28 mouse cellular contexts compared by ENCODE assay signal in genomic region chr4:28944237-28944636, GRCm38 (mm10).
DNase-seq lines count a peak whose midpoint lies in the region; ATAC-seq and TF ChIP-seq lines count a peak whose summit lies in the region.
"Had no signal": no experiment of that assay in that cellular context is flagged by ENCODE, and none has a peak within 500 bp of the region (broad histone marks: within the 10 kb centered on the region; RNA-seq: fewer than 3 reads in every experiment).

No protein-coding gene starts in this region.

- ATAC-seq in liver, embryonic 14.5 days (ENCODE audit: insufficient read depth): no peak
- ATAC-seq in hematopoietic stem cell, adult 5-6 weeks (replicated peaks in 1 of 2; ENCODE audit: insufficient read depth in 1 of 2, low FRiP score in 2 of 2, low TSS enrichment in 1 of 2, low read depth in 1 of 2, poor library complexity in 2 of 2, severe bottlenecking in 2 of 2): peak; percentile 99
- ATAC-seq in monocyte, adult 5-6 weeks (replicated peaks; ENCODE audit: insufficient number of reproducible peaks, low FRiP score, low TSS enrichment, poor library complexity, severe bottlenecking): peak; percentile 95
- ATAC-seq: hindbrain, embryonic 16.5 days; intestine, embryonic 15.5 days had no signal

- no peak overlapping the region for H3K4me2 ChIP-seq in liver, embryonic 14.5 days (ENCODE audit: low read depth)
- H3K4me2 ChIP-seq: embryonic facial prominence, embryonic 13.5 days; forebrain, embryonic 12.5 days; heart, embryonic 15.5 days; intestine, embryonic 15.5 days; limb, embryonic 13.5 days; neural tube, embryonic 15.5 days had no signal

- no peak for TF ChIP-seq CTCF in liver, embryonic 14.5 days (IDR thresholded peaks at IDR 0.05; ENCODE audit: low read depth)

- WGBS in liver, embryonic 14.5 days (ENCODE audit: insufficient replicate concordance): 25% methylated on average over 6 of the region's 6 CpGs

- no peaks in the 10 kb centered on the region for H3K4me1 ChIP-seq in liver, embryonic 14.5 days (replicated peaks; ENCODE audit: control insufficient read depth in 2 of 2, insufficient read depth in 2 of 2, low read length in 1 of 2)
- H3K4me1 ChIP-seq: embryonic facial prominence, embryonic 13.5 days; heart, embryonic 15.5 days; intestine, embryonic 15.5 days; limb, embryonic 13.5 days; neural tube, embryonic 15.5 days had no signal

- no peak overlapping the region for H3K27ac ChIP-seq in liver, embryonic 14.5 days
- H3K27ac ChIP-seq: embryonic facial prominence, embryonic 13.5 days; forebrain, embryonic 12.5 days; heart, adult 2 months; heart, embryonic 15.5 days; intestine, embryonic 15.5 days; limb, embryonic 13.5 days; neural tube, embryonic 15.5 days had no signal

- no peaks in the 10 kb centered on the region for H3K27me3 ChIP-seq in liver, embryonic 14.5 days (ENCODE audit: control insufficient read depth, insufficient read depth, low read length)
- H3K27me3 ChIP-seq: embryonic facial prominence, embryonic 13.5 days; forebrain, embryonic 12.5 days; heart, embryonic 15.5 days; intestine, embryonic 15.5 days; limb, embryonic 13.5 days; neural tube, embryonic 15.5 days had no signal

- TF ChIP-seq EP300 in liver, embryonic 14.5 days (IDR thresholded peaks at IDR 0.05; ENCODE audit: low read depth): no peak

- H3K9ac ChIP-seq in liver, embryonic 14.5 days (replicated peaks): no peak overlapping the region
- H3K9ac ChIP-seq: embryonic facial prominence, embryonic 13.5 days; forebrain, embryonic 12.5 days; heart, embryonic 15.5 days; intestine, embryonic 15.5 days; limb, embryonic 13.5 days; neural tube, embryonic 15.5 days had no signal

- H3K9me3 ChIP-seq in liver, embryonic 14.5 days (ENCODE audit: control insufficient read depth, low read length): no peaks in the 10 kb centered on the region
- H3K9me3 ChIP-seq: embryonic facial prominence, embryonic 13.5 days; forebrain, embryonic 12.5 days; heart, embryonic 15.5 days; intestine, embryonic 15.5 days; limb, embryonic 13.5 days; neural tube, embryonic 15.5 days had no signal

- H3K36me3 ChIP-seq in liver, embryonic 14.5 days (replicated peaks; ENCODE audit: control insufficient read depth, insufficient read depth, low read depth): no peaks in the 10 kb centered on the region
- H3K36me3 ChIP-seq: forebrain, embryonic 12.5 days; heart, embryonic 15.5 days; intestine, embryonic 15.5 days had no signal

- DNase-seq in liver, embryonic 14.5 days (ENCODE audit: low read depth in 3 of 3, low spot score in 3 of 3): peak; percentile 1 to 7 (median 2)
- DNase-seq in liver (no peak), A20 (ENCODE audit: low read depth, low spot score) (peak; percentile 12)
- no peak for DNase-seq in heart, adult 8-10 months (ENCODE audit: low spot score)
- no peak for DNase-seq in kidney, postnatal 36 days
- DNase-seq: adrenal gland, postnatal 36 days; cerebellum, adult 18-20 months; cerebellum, postnatal 14 days; embryo, embryonic 11 days; gastrocnemius, postnatal 25 days; heart, adult 2 months; heart, postnatal 4 days; kidney, adult 9 months; kidney, postnatal 25 days; layer of hippocampus, postnatal 36 days; midbrain, embryonic 14.5 days; thymus, adult 18-20 months; thymus, postnatal 36 days had no signal

- H3K4me3 ChIP-seq in liver, embryonic 14.5 days (ENCODE audit: insufficient read depth in 1 of 2, low read depth in 2 of 2, low read length in 2 of 2): no peak overlapping the region
- H3K4me3 ChIP-seq: embryonic facial prominence, embryonic 13.5 days; erythroblast, embryonic 14.5 days; forebrain, embryonic 12.5 days; heart, adult 2 months; heart, embryonic 15.5 days; intestine, embryonic 15.5 days; limb, embryonic 13.5 days; neural tube, embryonic 15.5 days had no signal

Comparison
In these comparisons a context has a peak if more than half of its experiments do, and no peak if none do; other contexts are left out.
1. DNase-seq: peak in liver, embryonic 14.5 days (3 of 3) and A20 (single experiment); none in liver (single experiment), heart, adult 8-10 months (single experiment) and kidney, postnatal 36 days (0 of 2).